Mouse (Mus musculus) MEL (cell line): ENCODE data around the gene Kiss1r.

ENCODE experiments used
- CTCF ChIP-seq, 3 experiments: IDR thresholded peaks in 2 of 3; conservative IDR thresholded peaks in 1 of 3; 2 replicates each; pipeline ENCODE4 v1.5.1; 2011 to 2012; ENCODE audit warnings: low read length in 3 of 3, low read depth in 2 of 3, mild to moderate bottlenecking in 2 of 3, improper control_type of control experiment in 1 of 3, inconsistent platforms in 1 of 3, mixed read lengths in 1 of 3, moderate library complexity in 1 of 3; ENCODE audit not compliant: control insufficient read depth in 1 of 3, insufficient read depth in 1 of 3, poor library complexity in 1 of 3, severe bottlenecking in 1 of 3
- E2F4 ChIP-seq: IDR thresholded peaks from 2 replicates; pipeline ENCODE4 v1.6.1; 2011; ENCODE audit warnings: low read depth, low read length, improper control_type of control experiment, borderline replicate concordance
- EP300 ChIP-seq, 2 experiments: IDR thresholded peaks; 2 replicates each; pipeline ENCODE4 v1.6.1; 2011; ENCODE audit warnings: improper control_type of control experiment in 2 of 2, low read length in 2 of 2, low read depth in 1 of 2, mild to moderate bottlenecking in 1 of 2
- KAT2A ChIP-seq: conservative IDR thresholded peaks from 2 replicates; pipeline ENCODE4 v1.6.1; 2012; ENCODE audit warnings: low read depth, low read length, improper control_type of control experiment, inconsistent platforms
- MEF2A ChIP-seq: IDR thresholded peaks from 2 replicates; pipeline ENCODE4 v1.6.1; 2014; ENCODE audit warnings: low read depth, mild to moderate bottlenecking, inconsistent platforms, low read length, improper control_type of control experiment; ENCODE audit not compliant: poor library complexity, insufficient replicate concordance, severe bottlenecking; ENCODE audit errors: extremely low read depth
- ZMIZ1 ChIP-seq: IDR thresholded peaks from 2 replicates; pipeline ENCODE4 v1.6.1; 2012; ENCODE audit warnings: low read depth, mild to moderate bottlenecking, inconsistent platforms, low read length, improper control_type of control experiment, moderate library complexity

DNA sequence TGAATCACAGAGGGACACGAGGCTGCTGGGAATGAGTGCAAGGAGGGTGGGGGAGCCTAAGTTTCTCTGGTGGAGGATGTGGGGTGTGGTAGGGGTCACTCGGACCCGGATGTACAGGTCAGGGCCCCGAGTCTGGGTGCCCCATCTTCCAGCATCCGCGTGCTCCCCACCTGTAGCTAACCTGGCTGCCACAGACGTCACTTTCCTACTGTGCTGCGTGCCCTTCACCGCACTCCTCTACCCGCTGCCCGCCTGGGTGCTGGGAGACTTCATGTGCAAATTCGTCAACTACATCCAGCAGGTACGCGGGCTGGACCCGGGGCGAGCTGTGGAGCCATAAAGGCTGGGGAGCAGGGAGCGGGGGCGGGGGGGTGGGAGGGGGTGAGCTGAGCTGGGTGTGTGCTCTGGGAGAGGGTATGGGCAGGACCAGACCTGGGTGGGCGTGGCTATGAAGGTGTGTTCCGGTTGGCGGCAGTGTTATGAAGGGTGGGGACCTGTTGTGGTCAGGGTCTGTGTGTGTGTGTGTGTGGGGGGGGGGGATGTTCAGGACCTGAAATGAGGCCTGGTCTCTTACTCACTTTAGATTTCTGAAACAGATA lies 2.6 kb downstream of the Kiss1r start:
- TF ChIP-seq EP300 (IDR thresholded peaks at IDR 0.05; ENCODE audit: low read depth in 1 of 2, low read length in 2 of 2) = no peak
- no peak for TF ChIP-seq KAT2A
- TF ChIP-seq CTCF (IDR thresholded peaks at IDR 0.05 in 2 of 3, conservative IDR thresholded peaks at IDR 0.05 in 1 of 3; ENCODE audit: control insufficient read depth in 1 of 3, insufficient read depth in 1 of 3, low read depth in 2 of 3, low read length in 3 of 3, poor library complexity in 1 of 3, severe bottlenecking in 1 of 3) = no peak
- TF ChIP-seq E2F4 = no peak
- TF ChIP-seq ZMIZ1 = no peak
- TF ChIP-seq MEF2A = no peak
